In the genomic region with DNA sequence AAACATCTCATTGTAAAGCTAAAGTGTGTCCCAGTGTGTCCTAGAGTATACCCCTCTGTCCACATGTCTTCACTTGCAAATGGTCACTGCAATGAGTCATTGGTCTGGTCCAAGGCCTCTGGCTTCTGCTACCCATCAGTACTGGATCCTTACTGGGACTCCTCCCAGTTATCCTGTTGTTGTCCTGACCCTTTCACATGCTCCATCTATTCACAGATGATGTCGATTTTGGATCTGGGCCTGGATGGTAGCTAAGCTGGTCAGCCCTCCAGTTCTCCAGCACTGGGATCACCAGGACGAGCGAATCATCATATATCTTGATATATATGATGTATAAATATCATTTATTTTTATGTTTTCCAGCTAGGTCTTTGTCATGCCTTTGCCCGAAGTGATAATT, we compare ENCODE assay signal across 31 mouse cellular contexts. TPM values are rescaled to one million over a fixed set of nuclear protein-coding genes. Genes with fewer than 3 reads are reported as not detected.
A peak's percentile ranks its signal among the peaks of the same experiment; 100 is the strongest.
DNase-seq lines count a peak whose midpoint lies in the region; ATAC-seq lines count a peak whose summit lies in the region.
"Had no signal": no experiment of that assay in that cellular context is flagged by ENCODE, and none has a peak within 500 bp of the region (broad histone marks: within the 10 kb centered on the region; RNA-seq: fewer than 3 reads in every experiment).

No protein-coding gene starts in this region.

- intact Hi-C loops in left cerebral cortex, postnatal 14 days (cut with DNase I): loop anchor here (10.0 kb wide), 1 partner anchor 115 kb away; no protein-coding TSS in a partner anchor

- no peak for ATAC-seq in hindbrain, embryonic 12.5 days (ENCODE audit: low FRiP score)
- ATAC-seq in midbrain, embryonic 13.5 days: no peak
- no peak for ATAC-seq in forebrain, embryonic 11.5 days (replicated peaks; ENCODE audit: low FRiP score)
- ATAC-seq: forebrain, embryonic 15.5 days; intestine, postnatal 0 days had no signal

- no peak overlapping the region for H3K9ac ChIP-seq in hindbrain, embryonic 12.5 days
- H3K9ac ChIP-seq in midbrain, embryonic 13.5 days (replicated peaks): no peak overlapping the region
- H3K9ac ChIP-seq in forebrain, embryonic 11.5 days (ENCODE audit: low read length): no peak overlapping the region
- H3K9ac ChIP-seq: forebrain, embryonic 12.5 days; forebrain, embryonic 15.5 days; heart, embryonic 15.5 days; hindbrain, embryonic 15.5 days had no signal

- DNase-seq in hindbrain, embryonic 10.5 days (ENCODE audit: low spot score): no peak
- DNase-seq in midbrain, embryonic 10.5 days (ENCODE audit: low spot score): no peak
- peak; percentile 84 for DNase-seq in 3T3-L1 (ENCODE audit: low read depth, low spot score)
- DNase-seq in adipocyte (ENCODE audit: low spot score): peak; percentile 15
- DNase-seq in forebrain, embryonic 11.5 days (ENCODE audit: low spot score): no peak
- no peak for DNase-seq in left cerebral cortex, postnatal 14 days (ENCODE audit: low spot score in 2 of 2)
- DNase-seq: adrenal gland, adult 8-10 months; adrenal gland, postnatal 25 days; cerebellum, adult 11-12 months; cerebellum, adult 8-10 months; cerebellum, postnatal 10 days; cerebellum, postnatal 36 days; gastrocnemius, postnatal 10 days; gastrocnemius, postnatal 36 days; heart, postnatal 10 days; heart, postnatal 36 days had no signal

- no peak overlapping the region for H3K4me2 ChIP-seq in hindbrain, embryonic 12.5 days (replicated peaks)
- H3K4me2 ChIP-seq in midbrain, embryonic 13.5 days (replicated peaks): no peak overlapping the region
- no peak overlapping the region for H3K4me2 ChIP-seq in forebrain, embryonic 11.5 days (ENCODE audit: low read depth, low read length, severe bottlenecking)
- H3K4me2 ChIP-seq: forebrain, embryonic 12.5 days; forebrain, embryonic 15.5 days; heart, embryonic 11.5 days; heart, embryonic 15.5 days; hindbrain, embryonic 15.5 days had no signal

- H3K9me3 ChIP-seq in hindbrain, embryonic 10.5 days: no peaks in the 10 kb centered on the region
- no peaks in the 10 kb centered on the region for H3K9me3 ChIP-seq in hindbrain, embryonic 12.5 days (replicated peaks)
- no peaks in the 10 kb centered on the region for H3K9me3 ChIP-seq in midbrain, embryonic 10.5 days (replicated peaks)
- H3K9me3 ChIP-seq in midbrain, embryonic 13.5 days: no peaks in the 10 kb centered on the region
- no peaks in the 10 kb centered on the region for H3K9me3 ChIP-seq in forebrain, embryonic 11.5 days (ENCODE audit: control insufficient read depth, low read length)
- H3K9me3 ChIP-seq: forebrain, embryonic 12.5 days; forebrain, embryonic 15.5 days; G1E; heart, embryonic 15.5 days; hindbrain, embryonic 15.5 days had no signal

- H3K27me3 ChIP-seq in hindbrain, embryonic 10.5 days (ENCODE audit: insufficient read depth, poor library complexity, severe bottlenecking): no peaks in the 10 kb centered on the region; the same call in 1 of the 2 replicates
- no peaks in the 10 kb centered on the region for H3K27me3 ChIP-seq in hindbrain, embryonic 12.5 days
- peaks cover 5% of the 10 kb centered on the region; the same call in 1 of the 2 replicates for H3K27me3 ChIP-seq in midbrain, embryonic 10.5 days (ENCODE audit: low read depth, poor library complexity, severe bottlenecking)
- H3K27me3 ChIP-seq in midbrain, embryonic 13.5 days: 0 out of 2 replicates have a peak, but pooled peaks cover 2% of the 10 kb centered on the region
- H3K27me3 ChIP-seq in forebrain, embryonic 11.5 days (ENCODE audit: control insufficient read depth, insufficient read depth, low read length): peaks cover 3% of the 10 kb centered on the region
- H3K27me3 ChIP-seq: forebrain, embryonic 15.5 days; heart, embryonic 15.5 days; hindbrain, embryonic 15.5 days had no signal

- peak overlapping the region; percentile 77 for H3K27ac ChIP-seq in hindbrain, embryonic 10.5 days
- no peak overlapping the region for H3K27ac ChIP-seq in hindbrain, embryonic 12.5 days
- peak overlapping the region; percentile 38; the same call in 1 of the 2 replicates for H3K27ac ChIP-seq in midbrain, embryonic 10.5 days (replicated peaks)
- H3K27ac ChIP-seq in midbrain, embryonic 13.5 days: no peak overlapping the region
- H3K27ac ChIP-seq in forebrain, embryonic 11.5 days (ENCODE audit: low read depth, low read length): no peak overlapping the region
- H3K27ac ChIP-seq: forebrain, embryonic 12.5 days; forebrain, embryonic 15.5 days; heart, embryonic 15.5 days; hindbrain, embryonic 15.5 days had no signal

- H3K36me3 ChIP-seq in hindbrain, embryonic 10.5 days: no peaks in the 10 kb centered on the region
- H3K36me3 ChIP-seq in hindbrain, embryonic 12.5 days: no peaks in the 10 kb centered on the region
- no peaks in the 10 kb centered on the region for H3K36me3 ChIP-seq in midbrain, embryonic 10.5 days
- H3K36me3 ChIP-seq in midbrain, embryonic 13.5 days: no peaks in the 10 kb centered on the region
- no peaks in the 10 kb centered on the region for H3K36me3 ChIP-seq in forebrain, embryonic 11.5 days (ENCODE audit: control insufficient read depth, insufficient read depth, low read length)
- H3K36me3 ChIP-seq: forebrain, embryonic 12.5 days; forebrain, embryonic 15.5 days; G1E; heart, embryonic 15.5 days; hindbrain, embryonic 15.5 days had no signal

- 90% methylated on average over 4 of the region's 4 CpGs for WGBS in hindbrain, embryonic 10.5 days
- WGBS in hindbrain, embryonic 12.5 days: 85% methylated on average over 4 of the region's 4 CpGs
- 93% methylated on average over 4 of the region's 4 CpGs for WGBS in midbrain, embryonic 10.5 days
- WGBS in midbrain, embryonic 13.5 days: 89% methylated on average over 4 of the region's 4 CpGs
- 87% methylated on average over 4 of the region's 4 CpGs for WGBS in forebrain, embryonic 11.5 days

- no peak overlapping the region for H3K4me3 ChIP-seq in hindbrain, embryonic 10.5 days
- H3K4me3 ChIP-seq in hindbrain, embryonic 12.5 days: no peak overlapping the region
- H3K4me3 ChIP-seq in midbrain, embryonic 10.5 days: no peak overlapping the region
- H3K4me3 ChIP-seq in midbrain, embryonic 13.5 days (replicated peaks): no peak overlapping the region
- no peak overlapping the region for H3K4me3 ChIP-seq in forebrain, embryonic 11.5 days (ENCODE audit: low read depth, low read length)
- H3K4me3 ChIP-seq: forebrain, embryonic 12.5 days; forebrain, embryonic 15.5 days; heart, embryonic 15.5 days; hindbrain, embryonic 15.5 days had no signal

- H3K4me1 ChIP-seq in hindbrain, embryonic 10.5 days (replicated peaks): peaks cover 58% of the 10 kb centered on the region
- H3K4me1 ChIP-seq in hindbrain, embryonic 12.5 days: peaks cover 22% of the 10 kb centered on the region
- peaks cover 49% of the 10 kb centered on the region for H3K4me1 ChIP-seq in midbrain, embryonic 10.5 days
- peaks cover 28% of the 10 kb centered on the region for H3K4me1 ChIP-seq in midbrain, embryonic 13.5 days (replicated peaks)
- peaks cover 10% of the 10 kb centered on the region for H3K4me1 ChIP-seq in forebrain, embryonic 11.5 days (replicated peaks; ENCODE audit: control insufficient read depth, insufficient read depth, low read length)

RNA-seq across cellular contexts. Expression of gene Ctla4, which starts 37.0 kb away (rescaled TPM):
- polyA plus RNA-seq in hindbrain, embryonic 10.5 days (2016; fragmentation: Nextera tagmentation; extraction: Ambion mirVana): not detected in 2 replicates
- not detected in 2 replicates for polyA plus RNA-seq in hindbrain, embryonic 12.5 days (2016; fragmentation: Nextera tagmentation; extraction: Ambion mirVana)
- polyA plus RNA-seq in midbrain, embryonic 10.5 days (2016; fragmentation: Nextera tagmentation; extraction: Ambion mirVana): not detected in 2 replicates
- polyA plus RNA-seq in midbrain, embryonic 13.5 days (2015; fragmentation: Nextera tagmentation; extraction: Ambion mirVana): not detected in 2 replicates
- polyA plus RNA-seq in forebrain, embryonic 11.5 days (2014; fragmentation: Nextera tagmentation; extraction: Ambion mirVana): not detected in 2 replicates
- total RNA-seq in left cerebral cortex, postnatal 14 days (2021): not detected
- total RNA-seq: adrenal gland, adult 8-10 months; gastrocnemius, postnatal 10 days; granulocyte monocyte progenitor cell, adult 5-6 weeks had no signal
- polyA plus RNA-seq: brain, embryonic 14.5 days; embryonic facial prominence, embryonic 11.5 days; embryonic facial prominence, embryonic 14.5 days; forebrain, embryonic 12.5 days; forebrain, embryonic 15.5 days; G1E; hindbrain, embryonic 11.5 days; hindbrain, embryonic 15.5 days; intestine, embryonic 14.5 days; intestine, postnatal 0 days had no signal

Comparison
In these comparisons a context has a peak if more than half of its experiments do, and no peak if none do; other contexts are left out.
1. H3K27ac ChIP-seq: peak in hindbrain, embryonic 10.5 days (single experiment) and midbrain, embryonic 10.5 days (single experiment); none in hindbrain, embryonic 12.5 days (single experiment), midbrain, embryonic 13.5 days (single experiment) and forebrain, embryonic 11.5 days (single experiment).
2. DNase-seq: peak in 3T3-L1 (single experiment) and adipocyte (single experiment); none in hindbrain, embryonic 10.5 days (single experiment), midbrain, embryonic 10.5 days (single experiment), forebrain, embryonic 11.5 days (single experiment) and left cerebral cortex, postnatal 14 days (0 of 2).